25 mouse cellular contexts compared by ENCODE assay signal in genomic region chr4:118205906-118206305, GRCm38 (mm10). TPM values are rescaled to one million over a fixed set of nuclear protein-coding genes. Genes with fewer than 3 reads are reported as not detected.
DNase-seq lines count a peak whose midpoint lies in the region; ATAC-seq lines count a peak whose summit lies in the region.
"Had no signal": no experiment of that assay in that cellular context is flagged by ENCODE, and none has a peak within 500 bp of the region (broad histone marks: within the 10 kb centered on the region; RNA-seq: fewer than 3 reads in every experiment).

No protein-coding gene starts in this region.

- no peak for ATAC-seq in forebrain, embryonic 12.5 days (ENCODE audit: low FRiP score)
- no peak for ATAC-seq in forebrain, embryonic 16.5 days
- no peak for ATAC-seq in megakaryocyte, adult 5-6 weeks (ENCODE audit: poor library complexity, severe bottlenecking)
- ATAC-seq in embryonic facial prominence, embryonic 15.5 days (ENCODE audit: insufficient number of reproducible peaks, low FRiP score, low TSS enrichment, low read depth), result no peak
- ATAC-seq: forebrain, embryonic 15.5 days; inflammation-experienced regulatory T-cells, adult 6 months had no signal

- DNase-seq in adrenal gland, postnatal 25 days, result no peak
- DNase-seq in embryo, embryonic 10 days (ENCODE audit: low spot score), result no peak
- DNase-seq: adrenal gland, postnatal 10 days; cerebellum, adult 11 months; cerebellum, adult 9-11 months; heart, adult 2 months; heart, postnatal 4 days; kidney, adult 11 months; right cerebral cortex, postnatal 4 days had no signal

- H3K4me3 ChIP-seq in forebrain, embryonic 12.5 days (replicated peaks), result no peak overlapping the region
- H3K4me3 ChIP-seq in forebrain, embryonic 16.5 days (replicated peaks; ENCODE audit: low read length), result no peak overlapping the region
- peak overlapping the region; percentile 28 for H3K4me3 ChIP-seq in megakaryocyte, embryonic 14.5 days (replicated peaks)
- no peak overlapping the region for H3K4me3 ChIP-seq in embryonic facial prominence, embryonic 15.5 days (replicated peaks)
- H3K4me3 ChIP-seq: forebrain, embryonic 15.5 days; heart, adult 2 months; heart, embryonic 12.5 days; hindbrain, embryonic 15.5 days; kidney, embryonic 15.5 days; myocyte; neural tube, embryonic 12.5 days had no signal

- H3K27ac ChIP-seq in forebrain, embryonic 12.5 days, result 0 out of 2 replicates have a peak overlapping the region, but pooled peaks have one; percentile 11
- H3K27ac ChIP-seq in forebrain, embryonic 16.5 days (ENCODE audit: low read length), result no peak overlapping the region
- peak overlapping the region; percentile 56 for H3K27ac ChIP-seq in embryonic facial prominence, embryonic 15.5 days (replicated peaks)
- H3K27ac ChIP-seq: forebrain, embryonic 15.5 days; heart, adult 2 months; hindbrain, embryonic 15.5 days; kidney, embryonic 15.5 days; liver, embryonic 14.5 days; macrophage; neural tube, embryonic 12.5 days; stomach, postnatal 0 days had no signal

- peaks cover 33% of the 10 kb centered on the region for H3K36me3 ChIP-seq in forebrain, embryonic 12.5 days (replicated peaks)
- peaks cover 14% of the 10 kb centered on the region for H3K36me3 ChIP-seq in forebrain, embryonic 16.5 days (ENCODE audit: control insufficient read depth, insufficient read depth)
- no peaks in the 10 kb centered on the region for H3K36me3 ChIP-seq in megakaryocyte, embryonic 14.5 days (replicated peaks; ENCODE audit: low read length)
- H3K36me3 ChIP-seq in embryonic facial prominence, embryonic 15.5 days, result peaks cover 32% of the 10 kb centered on the region

- 98% methylated on average over 2 of the region's 2 CpGs for WGBS in forebrain, embryonic 12.5 days
- WGBS in forebrain, embryonic 16.5 days, result 90% methylated on average over 2 of the region's 2 CpGs
- WGBS in embryonic facial prominence, embryonic 15.5 days, result 63% methylated on average over 2 of the region's 2 CpGs

- H3K4me2 ChIP-seq in forebrain, embryonic 12.5 days, result no peak overlapping the region
- no peak overlapping the region for H3K4me2 ChIP-seq in forebrain, embryonic 16.5 days (ENCODE audit: low read length)
- no peak overlapping the region for H3K4me2 ChIP-seq in embryonic facial prominence, embryonic 15.5 days (replicated peaks)
- H3K4me2 ChIP-seq: forebrain, embryonic 15.5 days; heart, embryonic 12.5 days; hindbrain, embryonic 15.5 days; kidney, embryonic 15.5 days; midbrain, embryonic 11.5 days; neural tube, embryonic 12.5 days had no signal

- no peak overlapping the region for H3K9ac ChIP-seq in forebrain, embryonic 12.5 days
- no peak overlapping the region for H3K9ac ChIP-seq in forebrain, embryonic 16.5 days (replicated peaks; ENCODE audit: low read depth, low read length)
- H3K9ac ChIP-seq in embryonic facial prominence, embryonic 15.5 days, result no peak overlapping the region
- H3K9ac ChIP-seq: forebrain, embryonic 15.5 days; heart, embryonic 12.5 days; hindbrain, embryonic 15.5 days; kidney, embryonic 15.5 days; liver, embryonic 14.5 days; neural tube, embryonic 12.5 days had no signal

- H3K9me3 ChIP-seq in forebrain, embryonic 12.5 days, result no peaks in the 10 kb centered on the region
- no peaks in the 10 kb centered on the region for H3K9me3 ChIP-seq in forebrain, embryonic 16.5 days (ENCODE audit: control insufficient read depth, low read length)
- H3K9me3 ChIP-seq in megakaryocyte, embryonic 14.5 days, result no peaks in the 10 kb centered on the region
- H3K9me3 ChIP-seq in embryonic facial prominence, embryonic 15.5 days (replicated peaks), result no peaks in the 10 kb centered on the region
- H3K9me3 ChIP-seq: forebrain, embryonic 15.5 days; heart, embryonic 12.5 days; hindbrain, embryonic 15.5 days; kidney, embryonic 15.5 days; neural tube, embryonic 12.5 days had no signal

- H3K4me1 ChIP-seq in forebrain, embryonic 12.5 days, result peaks cover 6% of the 10 kb centered on the region; the same call in 1 of the 2 replicates
- no peaks in the 10 kb centered on the region for H3K4me1 ChIP-seq in forebrain, embryonic 16.5 days (replicated peaks; ENCODE audit: control insufficient read depth, insufficient read depth, low read length)
- no peaks in the 10 kb centered on the region for H3K4me1 ChIP-seq in megakaryocyte, embryonic 14.5 days
- H3K4me1 ChIP-seq in embryonic facial prominence, embryonic 15.5 days, result peaks cover 13% of the 10 kb centered on the region
- H3K4me1 ChIP-seq: forebrain, embryonic 15.5 days; heart, embryonic 12.5 days; hindbrain, embryonic 15.5 days; kidney, embryonic 15.5 days had no signal

- no peaks in the 10 kb centered on the region for H3K27me3 ChIP-seq in forebrain, embryonic 12.5 days
- no peaks in the 10 kb centered on the region for H3K27me3 ChIP-seq in forebrain, embryonic 16.5 days (replicated peaks; ENCODE audit: control insufficient read depth, insufficient read depth, low read length)
- peaks cover 38% of the 10 kb centered on the region for H3K27me3 ChIP-seq in megakaryocyte, embryonic 14.5 days (replicated peaks)
- no peaks in the 10 kb centered on the region for H3K27me3 ChIP-seq in embryonic facial prominence, embryonic 15.5 days
- H3K27me3 ChIP-seq: forebrain, embryonic 15.5 days; heart, embryonic 12.5 days; hindbrain, embryonic 15.5 days; kidney, embryonic 15.5 days; neural tube, embryonic 12.5 days had no signal

RNA-seq across cellular contexts. Expression of gene Kdm4a, which starts 26.1 kb away (rescaled TPM):
- 58.5 and 58.6 TPM in 2 replicates for polyA plus RNA-seq in forebrain, embryonic 12.5 days (2016; fragmentation: Nextera tagmentation; extraction: Ambion mirVana)
- polyA plus RNA-seq in forebrain, embryonic 16.5 days (2015; fragmentation: Nextera tagmentation; extraction: Ambion mirVana), result 61.5 and 65.7 TPM in 2 replicates
- 11.3 and 18.7 TPM in 2 replicates for polyA plus RNA-seq in megakaryocyte, embryonic 14.5 days (2012; ENCODE audit: insufficient read depth, low replicate concordance)
- 11.0 and 14.2 TPM in 2 replicates for total RNA-seq in megakaryocyte, adult 5-6 weeks (2015)
- total RNA-seq in megakaryocyte, adult 5-6 weeks (2017), result 29.1 and 34.3 TPM in 2 replicates
- polyA plus RNA-seq in embryonic facial prominence, embryonic 15.5 days (2015; fragmentation: Nextera tagmentation; extraction: Ambion mirVana), result 35.3 and 36.3 TPM in 2 replicates
- total RNA-seq in adrenal gland, postnatal 25 days (2021), result 47.8 and 57.9 TPM in 2 replicates
